In the genomic region with DNA sequence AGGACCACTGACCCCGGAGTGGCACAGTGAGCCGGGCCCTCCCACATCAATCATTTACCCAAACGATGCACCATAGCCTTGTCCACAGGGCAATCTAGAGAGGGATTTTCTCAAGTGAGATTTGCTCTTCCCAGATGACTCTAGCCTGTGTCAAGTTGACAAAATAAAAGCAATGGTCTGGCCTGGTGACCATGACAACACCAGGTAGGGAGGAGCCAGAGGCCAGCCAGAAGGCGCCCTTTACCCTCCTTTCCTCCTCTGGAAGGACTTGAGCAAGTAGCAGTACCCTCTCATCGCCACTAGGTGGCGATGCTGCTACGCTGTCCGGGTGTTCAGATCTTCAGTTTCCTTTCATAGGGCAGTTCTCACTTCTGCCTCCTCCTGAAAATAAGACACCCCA, we compare ENCODE assay signal across 8 mouse cellular contexts. TPM values are rescaled to one million over a fixed set of nuclear protein-coding genes. Genes with fewer than 3 reads are reported as not detected.
DNase-seq lines count a peak whose midpoint lies in the region; TF ChIP-seq lines count a peak whose summit lies in the region.
"Had no signal": no experiment of that assay in that cellular context is flagged by ENCODE, and none has a peak within 500 bp of the region (broad histone marks: within the 10 kb centered on the region; RNA-seq: fewer than 3 reads in every experiment).

No protein-coding gene starts in this region.

- peak; percentile 87 for DNase-seq in NIH3T3 (ENCODE audit: low read depth)
- peak; percentile 61 for DNase-seq in c-Kit-negative CD71-positive TER-119-positive erythroid progenitor cells, embryonic 14.5 days (ENCODE audit: low read depth, low spot score)
- DNase-seq in fibroblast of lung, adult 2 months (ENCODE audit: low read depth) = peak; percentile 43
- DNase-seq in hindbrain, embryonic 10.5 days (ENCODE audit: low spot score) = peak; percentile 65
- peak; percentile 56 to 68 for DNase-seq in left cerebral cortex, postnatal 10 days (ENCODE audit: extremely low spot score in 1 of 2, low spot score in 2 of 2)
- DNase-seq in midbrain, embryonic 10.5 days (ENCODE audit: low spot score) = peak; percentile 63

- 33% methylated on average over 8 of the region's 8 CpGs for WGBS in hindbrain, embryonic 10.5 days
- WGBS in midbrain, embryonic 10.5 days = 31% methylated on average over 8 of the region's 8 CpGs
- WGBS in small intestine, adult 2 months = 10% methylated on average over 8 of the region's 8 CpGs

- TF ChIP-seq POLR2A in small intestine, adult 2 months (IDR thresholded peaks at IDR 0.05; ENCODE audit: low read depth, low read length) = no peak

- no peak overlapping the region for H3K4me3 ChIP-seq in hindbrain, embryonic 10.5 days
- H3K4me3 ChIP-seq in midbrain, embryonic 10.5 days = no peak overlapping the region
- H3K4me3 ChIP-seq in small intestine, adult 2 months (ENCODE audit: low read depth, low read length) = no peak overlapping the region
- H3K4me3 ChIP-seq: limb, embryonic 15.5 days had no signal

- H3K4me1 ChIP-seq in hindbrain, embryonic 10.5 days (replicated peaks) = peaks cover 31% of the 10 kb centered on the region
- peaks cover 26% of the 10 kb centered on the region for H3K4me1 ChIP-seq in midbrain, embryonic 10.5 days
- H3K4me1 ChIP-seq in small intestine, adult 2 months (ENCODE audit: control insufficient read depth, insufficient read depth, insufficient read length, low read length) = no peaks in the 10 kb centered on the region
- H3K4me1 ChIP-seq: limb, embryonic 15.5 days had no signal

- no peaks in the 10 kb centered on the region for H3K9me3 ChIP-seq in hindbrain, embryonic 10.5 days
- H3K9me3 ChIP-seq in midbrain, embryonic 10.5 days (replicated peaks) = no peaks in the 10 kb centered on the region
- H3K9me3 ChIP-seq: limb, embryonic 15.5 days had no signal

- H3K36me3 ChIP-seq in hindbrain, embryonic 10.5 days = no peaks in the 10 kb centered on the region
- no peaks in the 10 kb centered on the region for H3K36me3 ChIP-seq in midbrain, embryonic 10.5 days
- no peaks in the 10 kb centered on the region for H3K36me3 ChIP-seq in small intestine, adult 2 months (ENCODE audit: control insufficient read depth, insufficient read depth, low read length)
- H3K36me3 ChIP-seq: limb, embryonic 15.5 days had no signal

- no peak overlapping the region for H3K27ac ChIP-seq in hindbrain, embryonic 10.5 days
- no peak overlapping the region for H3K27ac ChIP-seq in midbrain, embryonic 10.5 days (replicated peaks)
- no peak overlapping the region for H3K27ac ChIP-seq in small intestine, adult 2 months (ENCODE audit: insufficient read depth, low read depth, low read length)
- H3K27ac ChIP-seq: limb, embryonic 15.5 days had no signal

- intact Hi-C loops in left cerebral cortex, postnatal 10 days (cut with DNase I) = loop anchor here (1.0 to 5.0 kb wide), 3 partner anchors 63 to 295 kb away; no protein-coding TSS in a partner anchor

- TF ChIP-seq CTCF in small intestine, adult 2 months (IDR thresholded peaks at IDR 0.05; ENCODE audit: extremely low read depth, insufficient read length, insufficient replicate concordance, low read depth, low read length) = peak; percentile 96; the same call in 1 of the 2 replicates

- H3K27me3 ChIP-seq in hindbrain, embryonic 10.5 days (ENCODE audit: insufficient read depth, poor library complexity, severe bottlenecking) = no peaks in the 10 kb centered on the region; the same call in 1 of the 2 replicates
- no peaks in the 10 kb centered on the region for H3K27me3 ChIP-seq in midbrain, embryonic 10.5 days (ENCODE audit: low read depth, poor library complexity, severe bottlenecking)
- no peaks in the 10 kb centered on the region for H3K27me3 ChIP-seq in small intestine, adult 2 months (ENCODE audit: control insufficient read depth, insufficient read depth, low read length)

RNA-seq across cellular contexts. Expression of gene Eif1b, which starts 58.3 kb away (rescaled TPM):
- 229 and 249 TPM in 2 replicates for polyA plus RNA-seq in hindbrain, embryonic 10.5 days (2016; fragmentation: Nextera tagmentation; extraction: Ambion mirVana)
- total RNA-seq in left cerebral cortex, postnatal 10 days (2021) = 100 to 1,000 TPM; 167 to 177 TPM
- polyA plus RNA-seq in midbrain, embryonic 10.5 days (2016; fragmentation: Nextera tagmentation; extraction: Ambion mirVana) = 262 and 267 TPM in 2 replicates
- polyA plus RNA-seq in small intestine, adult 2 months (2012; rRNA removed) = 17.3 and 24.1 TPM in 2 replicates
